ENCODE assay signal across 8 mouse cellular contexts in the genomic region with DNA sequence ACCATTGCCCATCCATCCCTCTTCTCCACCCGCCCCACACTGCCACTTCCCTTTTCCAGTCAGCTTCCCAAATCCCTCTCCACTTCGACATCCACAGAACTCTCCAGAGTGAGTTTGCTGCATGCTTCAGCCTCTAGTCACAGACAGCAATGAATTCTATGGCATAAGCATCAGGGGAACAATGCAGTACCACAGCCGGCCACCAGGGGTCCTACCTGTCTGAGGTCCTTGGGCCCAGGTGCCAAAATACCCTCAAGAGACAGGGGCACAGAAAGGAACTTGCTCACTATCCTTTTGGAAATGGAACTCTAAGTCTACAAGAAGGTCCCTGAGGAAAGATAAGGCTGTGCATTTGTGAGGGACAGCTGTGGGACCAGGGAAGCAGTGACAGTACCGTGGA.
DNase-seq lines count a peak whose midpoint lies in the region; ATAC-seq and TF ChIP-seq lines count a peak whose summit lies in the region.

No protein-coding gene starts in this region.

- in situ Hi-C loops in Patski (cut with MboI; ENCODE audit: low pct_unique_long_range_greater_than_20kb): no loop called here

- CTCF ChIA-PET in Patski (lab: Charles Lee): interaction anchor here (1.4 to 1.5 kb wide), 2 partner anchors 256 to 259 kb away, joined by 3 to 4 read pairs; a partner anchor contains a TSS

- peak; percentile 38 for DNase-seq in frontal cortex, postnatal 25 days (ENCODE audit: low spot score in 2 of 2)
- no peak for DNase-seq in Patski (ENCODE audit: low read depth, low spot score)
- DNase-seq in cerebellum, postnatal 10 days: peak; percentile 85 to 90
- peak; percentile 24 to 60 for DNase-seq in heart, postnatal 10 days
- peak; percentile 52 to 63 for DNase-seq in left cerebral cortex, postnatal 14 days (ENCODE audit: low spot score in 2 of 2)
- peak; percentile 36 for DNase-seq in ovary, postnatal 10 days (ENCODE audit: low spot score)
- peak; percentile 52 for DNase-seq in thymus, postnatal 25 days

- POLR2A ChIA-PET in Patski (lab: Charles Lee): no interaction called here

- no peak for ATAC-seq in frontal cortex, adult (ENCODE audit: low TSS enrichment)
- no peak for ATAC-seq in Patski

- TF ChIP-seq CTCF in Patski (IDR thresholded peaks at IDR 0.05): peak; percentile 83

- intact Hi-C loops in heart, postnatal 10 days (cut with DNase I): loop anchor here (1.0 to 5.0 kb wide), 2 partner anchors 116 to 256 kb away; a partner anchor contains a TSS
- intact Hi-C loops in left cerebral cortex, postnatal 14 days (cut with DNase I): no loop called here

- peaks cover 16% of the 10 kb centered on the region for H3K27me3 ChIP-seq in Patski
